Mouse (Mus musculus): Measurements from ENCODE around the gene C2. TPM values are rescaled to one million over a fixed set of nuclear protein-coding genes. Genes with fewer than 3 reads are reported as not detected.

C2 gene
- total RNA-seq (2021), result 1 to 10 TPM in 1 of 2 experiments, under 1 TPM in 1; 0.22 to 2.0 TPM

- peak; percentile 83 to 86 for DNase-seq
Observed at GRCm38 (mm10) chr17:34898160-34898586, at the start of gene C2, which contains the start of gene Ehmt2. TSS of gene C2 (minus strand) at chr17:34898265. TSS of gene Ehmt2 (plus strand) at chr17:34898469.

GRCm38 (mm10) chr17:34947606-34948005 is 49.5 kb upstream of the C2 start:
- no peak for DNase-seq

GRCm38 (mm10) chr17:34946486-34947140 is 48.5 kb upstream of the C2 start:
- no peak for DNase-seq

DNA sequence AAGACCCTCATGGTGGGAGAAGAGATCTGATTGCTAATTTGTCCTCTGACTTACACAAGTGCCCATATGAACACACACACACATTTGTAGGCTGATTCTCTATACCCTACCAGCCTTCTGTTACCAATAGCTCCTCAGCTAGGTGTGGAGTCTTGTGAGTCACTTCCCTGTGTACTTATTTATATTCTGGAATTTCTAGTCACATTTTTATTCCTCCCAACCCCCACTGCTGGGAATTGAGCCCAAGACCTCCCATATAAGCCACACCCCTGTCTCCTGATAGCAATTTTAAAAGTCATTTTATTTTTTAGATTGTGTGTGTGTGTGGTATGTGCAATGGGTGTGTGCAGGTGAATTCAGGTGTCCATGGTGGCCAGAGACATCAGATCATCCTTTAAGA is 46.3 kb upstream of the C2 start:
- DNase-seq, result no peak

DNA sequence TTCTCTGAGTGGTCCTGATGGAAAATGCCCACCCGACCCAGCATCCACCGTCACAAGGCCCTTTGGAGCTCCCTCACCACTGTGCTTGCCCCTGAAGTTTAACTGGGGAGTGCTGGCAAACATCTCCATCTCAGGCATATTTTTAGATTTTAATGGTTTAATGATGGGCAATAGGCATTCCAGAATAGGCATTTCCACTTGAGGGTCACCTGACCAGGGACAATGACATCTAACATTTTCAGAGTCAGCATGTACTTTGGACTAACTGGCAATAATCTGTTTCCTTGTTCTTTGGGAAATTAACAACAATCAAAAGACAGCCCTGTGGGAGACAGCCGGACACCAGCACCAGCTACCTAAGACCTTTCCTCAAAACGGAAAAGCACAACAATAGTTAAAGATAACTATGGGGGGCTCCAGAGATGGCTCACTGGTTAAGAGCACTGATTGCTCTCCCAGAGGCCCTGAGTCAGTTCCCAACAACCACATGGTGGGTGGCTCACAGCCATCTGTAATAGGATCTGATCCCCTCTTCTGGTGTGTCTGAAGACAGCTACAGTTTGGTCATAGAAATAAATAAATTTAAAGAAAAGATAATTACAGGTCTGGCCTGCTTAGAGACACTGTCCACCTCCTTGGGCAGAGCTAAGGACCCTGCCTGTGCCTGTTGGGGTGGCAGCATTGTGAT is 45.2 kb upstream of the C2 start:
- DNase-seq, result no peak

GRCm38 (mm10) chr17:34941344-34942041 is 43.4 kb upstream of the C2 start:
- no peak for DNase-seq

DNA sequence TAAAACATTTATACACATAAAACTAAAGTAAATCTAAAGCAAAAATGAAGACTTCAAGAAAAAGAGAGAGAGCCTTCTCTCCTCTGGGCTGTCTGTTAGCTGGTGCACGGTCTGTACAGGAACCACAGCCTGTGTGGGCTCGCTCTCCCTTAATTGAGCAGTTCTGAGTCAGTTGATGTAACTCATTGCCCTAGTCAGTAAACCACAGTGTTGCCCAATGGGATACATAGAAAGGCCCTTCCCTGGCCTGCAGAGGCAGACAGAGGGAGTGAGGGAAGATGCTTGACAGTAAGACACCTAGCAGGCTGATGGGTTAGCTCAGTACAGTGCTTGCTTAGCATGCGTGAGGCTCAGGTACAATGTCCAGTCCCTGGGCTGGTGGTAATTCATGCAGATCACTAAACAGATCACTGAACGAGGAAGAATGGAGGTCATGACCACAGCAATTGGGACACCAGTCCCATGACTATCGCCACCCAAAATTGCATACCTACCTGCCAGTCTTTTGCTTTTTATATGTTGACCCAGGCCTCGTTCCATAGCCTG is 40.0 kb upstream of the C2 start:
- no peak for DNase-seq

GRCm38 (mm10) chr17:34934830-34935229 is 36.8 kb upstream of the C2 start:
- DNase-seq, result no peak

- DNase-seq, result no peak
Observed at GRCm38 (mm10) chr17:34934031-34934430, 36.0 kb upstream of the C2 start.

GRCm38 (mm10) chr17:34932287-34932686 is 34.2 kb upstream of the C2 start:
- DNase-seq, result no peak

- DNase-seq, result peak; percentile 31 to 36
Observed at GRCm38 (mm10) chr17:34931735-34932098, 33.7 kb upstream of the C2 start.

DNA sequence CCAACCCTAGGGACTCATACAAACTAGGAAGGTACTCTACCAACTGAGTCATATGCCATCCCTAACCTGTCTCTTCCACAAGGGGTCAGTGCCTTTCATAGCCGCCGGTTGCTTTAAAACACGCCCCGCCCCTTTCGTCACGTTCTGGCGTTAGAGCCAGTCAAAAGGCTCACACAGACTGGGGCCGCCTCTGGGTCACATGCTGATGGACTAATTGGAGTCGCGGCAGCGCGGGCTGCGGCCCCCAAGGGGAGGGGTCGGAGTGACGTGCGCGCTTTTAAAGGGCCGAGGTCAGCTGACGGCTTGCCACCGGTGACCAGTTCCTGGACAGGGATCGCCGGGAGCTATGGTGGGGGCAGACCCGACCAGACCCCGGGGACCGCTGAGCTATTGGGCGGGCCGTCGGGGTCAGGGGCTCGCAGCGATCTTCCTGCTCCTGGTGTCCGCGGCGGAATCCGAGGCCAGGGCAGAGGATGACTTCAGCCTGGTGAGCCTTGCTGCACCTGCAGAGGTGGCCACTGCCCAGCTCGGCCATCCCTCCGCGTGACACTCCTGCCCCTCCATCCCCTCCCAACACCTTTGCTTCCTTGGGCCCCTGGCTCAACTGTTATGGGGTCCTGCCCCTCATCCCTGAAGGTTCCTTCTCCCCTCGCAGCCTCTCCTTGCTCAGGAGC is 33.1 kb upstream of the C2 start, which contains the start of gene Neu1:
Gene Neu1 (plus strand): TSS at position 193 of the 674 bp plus-strand sequence.
- peak; percentile 96 to 98 for DNase-seq

GRCm38 (mm10) chr17:34928841-34929240 is 30.8 kb upstream of the C2 start:
- no peak for DNase-seq

DNA sequence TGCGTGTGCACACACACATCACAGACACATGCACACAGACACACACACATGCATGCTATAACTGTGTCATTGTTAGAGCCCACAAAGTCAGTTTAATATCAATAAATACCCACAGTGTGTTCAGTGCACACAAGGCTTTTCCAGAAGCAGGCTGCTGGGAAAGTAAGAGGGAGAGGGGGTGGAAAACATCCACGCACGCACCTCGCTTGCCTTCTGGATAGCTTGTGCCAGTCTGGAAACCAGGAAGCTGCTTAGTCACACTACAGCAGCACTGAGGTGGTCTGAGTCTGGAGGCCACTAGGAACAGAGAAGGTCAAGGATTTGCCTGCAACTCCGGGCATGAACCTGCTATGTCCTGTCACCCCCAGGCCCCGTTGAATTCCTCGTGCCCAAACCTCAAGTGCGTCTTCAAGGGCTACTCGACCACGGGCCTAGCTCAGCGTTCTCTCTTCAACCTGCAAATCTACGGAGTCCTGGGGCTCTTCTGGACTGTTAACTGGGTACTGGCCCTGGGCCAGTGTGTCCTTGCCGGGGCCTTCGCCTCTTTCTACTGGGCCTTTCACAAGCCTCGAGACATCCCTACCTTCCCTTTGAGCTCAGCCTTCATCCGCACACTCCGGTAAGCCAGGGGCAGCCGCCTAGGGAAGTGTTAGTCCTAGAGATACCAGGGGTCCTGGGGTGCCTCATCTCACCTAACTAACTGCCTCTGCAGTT is 29.4 kb upstream of the C2 start:
- DNase-seq, result no peak

DNA sequence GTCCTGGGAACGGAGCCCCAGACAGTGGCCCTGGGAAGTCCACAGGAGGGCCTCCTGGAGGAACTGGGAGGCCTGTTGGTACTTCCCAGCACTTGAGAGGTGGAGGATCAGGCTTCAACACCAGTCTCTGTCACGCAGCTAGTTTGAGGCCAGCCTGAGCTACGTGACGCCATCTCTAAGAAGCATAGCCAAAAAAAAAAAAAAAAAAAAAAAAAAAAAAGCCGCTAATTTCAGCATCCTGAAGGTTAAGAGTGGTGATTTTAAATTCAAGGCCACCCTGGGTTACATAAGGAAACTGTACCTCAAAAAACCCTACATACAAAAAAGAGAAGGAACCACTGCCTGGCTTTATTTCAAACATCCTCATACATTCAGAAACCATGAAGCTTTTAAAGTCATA is 26.2 kb upstream of the C2 start:
- DNase-seq, result no peak

GRCm38 (mm10) chr17:34922939-34923338 is 24.9 kb upstream of the C2 start:
- no peak for DNase-seq

GRCm38 (mm10) chr17:34917188-34917587 is 19.1 kb upstream of the C2 start:
- no peak for DNase-seq

- no peak for DNase-seq
Observed at GRCm38 (mm10) chr17:34916316-34916715, 18.3 kb upstream of the C2 start.

- DNase-seq, result no peak
Observed at GRCm38 (mm10) chr17:34915410-34915831, 17.4 kb upstream of the C2 start.

DNA sequence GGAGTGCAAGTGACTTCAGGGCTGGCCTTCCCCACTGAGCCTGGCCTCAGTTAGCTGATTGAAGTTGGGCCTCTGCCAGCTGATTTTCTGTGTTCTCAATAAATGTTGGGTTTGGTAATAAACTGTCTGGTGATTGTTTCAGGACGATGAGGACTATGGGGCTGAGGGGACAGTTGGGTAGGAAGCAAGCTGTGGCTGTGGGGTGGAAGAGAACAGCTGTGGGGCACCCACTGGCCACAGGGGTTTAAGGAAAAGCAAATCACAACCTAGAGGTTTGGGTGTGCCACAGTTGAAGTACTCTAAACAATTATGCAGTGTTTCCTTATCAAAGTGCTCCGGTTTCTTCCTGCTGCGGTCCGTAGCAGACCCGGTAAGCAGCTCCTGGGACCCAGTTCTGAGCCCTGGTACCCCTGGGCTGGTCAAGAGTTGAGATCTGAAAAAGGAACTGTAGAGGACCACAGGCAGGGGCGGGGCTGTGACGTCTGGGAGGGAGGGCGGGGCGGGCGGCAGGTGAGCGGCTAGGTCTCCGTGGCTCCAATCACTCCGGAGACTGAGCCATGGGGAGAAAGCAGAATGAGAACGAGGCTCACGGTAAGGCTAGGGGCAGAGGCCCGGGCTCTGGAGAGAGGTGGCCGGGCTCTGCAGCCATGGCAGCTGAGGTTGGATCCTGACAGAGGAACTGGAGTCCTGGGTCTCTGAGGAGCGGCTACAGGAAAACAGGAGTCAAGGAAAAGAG is 16.0 kb upstream of the C2 start, which contains the start of gene Slc44a4:
Gene Slc44a4 (plus strand): TSS at position 537 of the 736 bp plus-strand sequence.
- DNase-seq, result no peak

DNA sequence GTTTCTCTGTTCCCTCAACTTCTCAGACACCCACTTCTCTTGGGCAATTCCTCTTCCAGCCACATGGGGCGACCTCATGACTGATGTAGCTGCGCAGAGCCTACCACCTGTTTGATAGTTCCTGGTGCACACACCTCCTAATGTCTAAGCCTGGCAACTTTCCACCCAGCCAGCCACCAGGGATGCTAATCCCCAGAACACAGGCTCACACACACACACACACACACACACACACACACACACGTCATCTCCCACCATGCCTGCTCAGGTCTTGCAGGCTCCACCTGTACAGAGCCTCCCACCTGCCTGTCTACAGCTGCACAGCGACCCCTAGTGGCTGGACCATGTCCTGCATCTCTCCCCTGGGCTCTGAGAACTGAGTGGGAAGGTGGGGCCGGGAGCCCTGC is 13.9 kb upstream of the C2 start:
- peak; percentile 36 to 55 for DNase-seq

All from layer of hippocampus, postnatal 36 days (tissue).